ENCODE assay signal across 22 mouse cellular contexts in the genomic region with DNA sequence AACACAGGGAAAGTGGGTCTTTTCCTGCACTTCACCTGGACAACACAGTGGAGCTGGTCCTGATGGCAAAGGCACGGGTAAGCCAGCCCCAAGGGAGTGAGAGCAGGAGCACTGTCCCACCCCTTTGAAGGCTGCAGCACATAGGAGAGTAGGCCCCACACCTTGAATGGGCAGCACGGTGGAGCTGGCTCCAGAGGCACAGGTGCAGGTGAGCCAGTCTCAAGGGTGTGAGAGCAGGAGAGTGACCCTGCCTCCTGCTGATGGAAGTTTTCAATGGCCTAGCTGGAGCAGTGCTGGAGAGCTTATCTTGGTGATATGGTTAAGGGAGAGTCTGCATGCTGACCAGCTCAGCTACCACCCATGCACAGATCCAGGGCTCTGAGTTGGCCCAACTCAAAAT.
DNase-seq lines count a peak whose midpoint lies in the region; ATAC-seq and TF ChIP-seq lines count a peak whose summit lies in the region.
"Had no signal": no experiment of that assay in that cellular context is flagged by ENCODE, and none has a peak within 500 bp of the region (broad histone marks: within the 10 kb centered on the region; RNA-seq: fewer than 3 reads in every experiment).

No protein-coding gene starts in this region.

- no peak for TF ChIP-seq EP300 in heart, adult 2 months (IDR thresholded peaks at IDR 0.05; ENCODE audit: insufficient read depth, low read depth, low read length)

- H3K4me2 ChIP-seq in liver, embryonic 16.5 days (ENCODE audit: low read depth, low read length): no peak overlapping the region
- no peak overlapping the region for H3K4me2 ChIP-seq in liver, embryonic 11.5 days
- no peak overlapping the region for H3K4me2 ChIP-seq in midbrain, embryonic 16.5 days (ENCODE audit: low read length)
- H3K4me2 ChIP-seq: heart, embryonic 13.5 days; hindbrain, embryonic 14.5 days; neural tube, embryonic 13.5 days had no signal

- H3K4me1 ChIP-seq in heart, adult 2 months (ENCODE audit: control insufficient read depth, insufficient read depth, low read length): peaks cover 23% of the 10 kb centered on the region
- H3K4me1 ChIP-seq in liver, embryonic 16.5 days (ENCODE audit: control insufficient read depth, low read depth, low read length): no peaks in the 10 kb centered on the region; the same call in 1 of the 2 replicates
- H3K4me1 ChIP-seq in liver, embryonic 11.5 days (replicated peaks; ENCODE audit: control insufficient read depth, insufficient read depth, low read length): peaks cover 5% of the 10 kb centered on the region
- H3K4me1 ChIP-seq in midbrain, embryonic 16.5 days (ENCODE audit: control insufficient read depth, insufficient read depth, low read length): peaks cover 13% of the 10 kb centered on the region
- H3K4me1 ChIP-seq in midbrain, embryonic 10.5 days: no peaks in the 10 kb centered on the region; the same call in 1 of the 2 replicates

- H3K9me3 ChIP-seq in liver, embryonic 16.5 days (replicated peaks; ENCODE audit: control insufficient read depth, low read length): no peaks in the 10 kb centered on the region
- no peaks in the 10 kb centered on the region for H3K9me3 ChIP-seq in liver, embryonic 11.5 days (ENCODE audit: control insufficient read depth, low read length)
- H3K9me3 ChIP-seq in midbrain, embryonic 16.5 days (replicated peaks; ENCODE audit: control insufficient read depth, low read length, poor library complexity, severe bottlenecking): no peaks in the 10 kb centered on the region
- H3K9me3 ChIP-seq in midbrain, embryonic 10.5 days (replicated peaks): peaks cover 8% of the 10 kb centered on the region
- H3K9me3 ChIP-seq: heart, embryonic 13.5 days; neural tube, embryonic 13.5 days had no signal

- no peak for TF ChIP-seq POLR2A in heart, adult 2 months (IDR thresholded peaks at IDR 0.05; ENCODE audit: insufficient read depth, low read depth, low read length)

- no peak overlapping the region for H3K4me3 ChIP-seq in heart, adult 2 months
- no peak overlapping the region for H3K4me3 ChIP-seq in liver, embryonic 16.5 days (ENCODE audit: low read depth, low read length)
- no peak overlapping the region for H3K4me3 ChIP-seq in liver, embryonic 11.5 days (ENCODE audit: low read depth, low read length)
- H3K4me3 ChIP-seq in midbrain, embryonic 16.5 days (ENCODE audit: low read depth, low read length): no peak overlapping the region
- no peak overlapping the region for H3K4me3 ChIP-seq in midbrain, embryonic 10.5 days
- H3K4me3 ChIP-seq: heart, embryonic 13.5 days; left cerebral cortex, adult 2 months; neural tube, embryonic 13.5 days had no signal

- intact Hi-C loops in heart, adult 2 months (cut with DNase I): loop anchor here (5.0 kb wide), 1 partner anchor 145 kb away; a partner anchor contains a TSS

- H3K36me3 ChIP-seq in heart, adult 2 months (ENCODE audit: control insufficient read depth, insufficient read depth, low read length): peaks cover 30% of the 10 kb centered on the region
- no peaks in the 10 kb centered on the region for H3K36me3 ChIP-seq in liver, embryonic 16.5 days (ENCODE audit: control insufficient read depth, insufficient read depth)
- peaks cover 2% of the 10 kb centered on the region; the same call in 1 of the 2 replicates for H3K36me3 ChIP-seq in liver, embryonic 11.5 days (ENCODE audit: control insufficient read depth, insufficient read depth, low read length)
- H3K36me3 ChIP-seq in midbrain, embryonic 16.5 days (ENCODE audit: control insufficient read depth, insufficient read depth, low read length): no peaks in the 10 kb centered on the region
- peaks cover 10% of the 10 kb centered on the region for H3K36me3 ChIP-seq in midbrain, embryonic 10.5 days
- H3K36me3 ChIP-seq: neural tube, embryonic 13.5 days had no signal

- no peak overlapping the region for H3K9ac ChIP-seq in heart, adult 2 months (ENCODE audit: low read depth, low read length)
- H3K9ac ChIP-seq in liver, embryonic 16.5 days (ENCODE audit: low read depth, low read length): no peak overlapping the region
- no peak overlapping the region for H3K9ac ChIP-seq in liver, embryonic 11.5 days (ENCODE audit: low read depth, low read length)
- no peak overlapping the region for H3K9ac ChIP-seq in midbrain, embryonic 16.5 days (ENCODE audit: low read depth, low read length)
- H3K9ac ChIP-seq: forebrain, postnatal 0 days; heart, embryonic 13.5 days; hindbrain, embryonic 14.5 days; liver, embryonic 14.5 days; neural tube, embryonic 13.5 days had no signal

- no peaks in the 10 kb centered on the region for H3K79me2 ChIP-seq in heart, adult 2 months (replicated peaks; ENCODE audit: control insufficient read depth, insufficient read depth, low read length)

- peak; percentile 89 for DNase-seq in heart, adult 11 months
- DNase-seq in heart, adult 2 months: no peak
- no peak for DNase-seq in liver, embryonic 11.5 days (ENCODE audit: low spot score)
- DNase-seq in midbrain, embryonic 10.5 days (ENCODE audit: low spot score): no peak
- no peak for DNase-seq in urinary bladder, postnatal 25 days (ENCODE audit: low spot score)
- DNase-seq: adrenal gland, postnatal 14 days; cerebellum, adult 8-10 months; cerebellum, postnatal 36 days; forebrain, postnatal 0 days; gastrocnemius, postnatal 14 days; heart, adult 18-20 months; kidney, adult 9 months; kidney, postnatal 25 days; lung, postnatal 10 days had no signal

- TF ChIP-seq CTCF in heart, adult 2 months (IDR thresholded peaks at IDR 0.05): no peak

- no peaks in the 10 kb centered on the region for H3K27me3 ChIP-seq in heart, adult 2 months (ENCODE audit: control insufficient read depth, insufficient read depth, low read length)
- no peaks in the 10 kb centered on the region for H3K27me3 ChIP-seq in liver, embryonic 16.5 days (ENCODE audit: control insufficient read depth, insufficient read depth, low read depth, low read length)
- H3K27me3 ChIP-seq in liver, embryonic 11.5 days (replicated peaks; ENCODE audit: control insufficient read depth, insufficient read depth, low read length): no peaks in the 10 kb centered on the region
- no peaks in the 10 kb centered on the region for H3K27me3 ChIP-seq in midbrain, embryonic 16.5 days (ENCODE audit: control insufficient read depth, insufficient read depth, low read depth, low read length)
- H3K27me3 ChIP-seq in midbrain, embryonic 10.5 days (ENCODE audit: low read depth, poor library complexity, severe bottlenecking): no peaks in the 10 kb centered on the region
- H3K27me3 ChIP-seq: heart, embryonic 13.5 days; neural tube, embryonic 13.5 days had no signal

- WGBS in heart, adult 2 months: 86% methylated on average over 2 of the region's 2 CpGs
- 62% methylated on average over 2 of the region's 2 CpGs for WGBS in liver, embryonic 16.5 days (ENCODE audit: insufficient replicate concordance)
- 79% methylated on average over 2 of the region's 2 CpGs for WGBS in liver, embryonic 11.5 days
- WGBS in midbrain, embryonic 16.5 days: 94% methylated on average over 2 of the region's 2 CpGs
- WGBS in midbrain, embryonic 10.5 days: 91% methylated on average over 2 of the region's 2 CpGs

- 0 out of 2 replicates have a peak, but pooled peaks have one; percentile 5 for ATAC-seq in liver, embryonic 16.5 days (ENCODE audit: low read depth)
- no peak for ATAC-seq in liver, embryonic 11.5 days (replicated peaks; ENCODE audit: low FRiP score)
- ATAC-seq in midbrain, embryonic 16.5 days: 0 out of 2 replicates have a peak, but pooled peaks have one; percentile 39
- ATAC-seq: CD4-positive, CD25-positive, alpha-beta regulatory T cell, adult 4 months; forebrain, postnatal 0 days had no signal

- no peak overlapping the region for H3K27ac ChIP-seq in heart, adult 2 months
- H3K27ac ChIP-seq in liver, embryonic 16.5 days (ENCODE audit: low read length): no peak overlapping the region
- no peak overlapping the region for H3K27ac ChIP-seq in liver, embryonic 11.5 days (ENCODE audit: low read depth, low read length)
- peak overlapping the region; percentile 28; the same call in 1 of the 2 replicates for H3K27ac ChIP-seq in midbrain, embryonic 16.5 days (ENCODE audit: low read length)
- no peak overlapping the region for H3K27ac ChIP-seq in midbrain, embryonic 10.5 days (replicated peaks)
- H3K27ac ChIP-seq: heart, embryonic 13.5 days; hindbrain, embryonic 14.5 days; left cerebral cortex, adult 2 months; liver, embryonic 14.5 days; neural tube, embryonic 13.5 days had no signal
